Mouse (Mus musculus): ENCODE measurements around the gene Gpr149. TPM values are rescaled to one million over a fixed set of nuclear protein-coding genes. Genes with fewer than 3 reads are reported as not detected.

Gene Gpr149
- total RNA-seq (2015; ENCODE audit: low replicate concordance) (not detected in 2 replicates), total RNA-seq (2017; ENCODE audit: low replicate concordance) (not detected in 2 replicates)

- ATAC-seq (replicated peaks; ENCODE audit: low FRiP score, poor library complexity, severe bottlenecking): no peak
These were observed at the start of gene Gpr149 for GRCm38 (mm10) chr3:62604973-62605372. Gpr149 (minus strand) TSS chr3:62605140.

- no peak for ATAC-seq (replicated peaks; ENCODE audit: low FRiP score, poor library complexity, severe bottlenecking)
These were observed 45.6 kb upstream of the Gpr149 start for GRCm38 (mm10) chr3:62650551-62650950.

DNA sequence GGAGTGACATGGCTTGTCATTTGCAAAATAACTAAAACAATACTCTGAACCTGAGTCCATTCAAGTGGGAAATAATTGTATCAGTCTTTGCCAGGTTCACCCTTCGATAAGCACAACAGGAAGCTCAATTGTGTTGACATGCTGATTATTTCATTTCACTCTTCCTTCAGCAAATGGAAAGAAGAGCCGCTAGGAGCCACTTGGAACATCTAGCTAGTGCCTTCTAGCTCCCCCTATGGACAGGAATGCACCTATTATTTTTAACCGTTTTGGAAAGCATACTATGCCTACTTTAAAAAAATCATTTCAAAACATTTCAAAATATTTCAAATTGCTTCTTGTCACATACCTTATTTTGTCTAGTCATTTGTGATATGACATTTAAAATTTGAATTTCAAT is 5.9 kb upstream of the Gpr149 start:
- no peak for ATAC-seq (replicated peaks; ENCODE audit: low FRiP score, poor library complexity, severe bottlenecking)

DNA sequence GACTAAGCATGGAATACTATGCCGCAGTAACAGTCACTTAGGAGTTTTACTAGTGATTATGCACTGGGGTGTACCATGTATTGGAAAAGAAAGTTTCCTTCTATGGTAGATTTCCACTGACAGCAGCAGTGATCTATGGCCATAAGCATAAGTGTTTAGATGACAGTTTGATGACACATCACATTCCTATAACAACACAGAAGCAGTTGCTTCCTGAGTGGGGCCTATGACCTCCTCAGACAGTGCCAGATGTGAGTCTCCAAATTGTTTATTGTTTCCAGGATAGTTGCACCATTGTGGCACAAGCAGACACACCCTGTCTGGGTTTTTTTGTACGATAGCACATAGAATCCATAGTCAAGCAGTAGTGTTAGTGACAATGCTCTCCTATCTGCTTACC is 991 bp upstream of the Gpr149 start:
- no peak for ATAC-seq (replicated peaks; ENCODE audit: low FRiP score, poor library complexity, severe bottlenecking)

DNA sequence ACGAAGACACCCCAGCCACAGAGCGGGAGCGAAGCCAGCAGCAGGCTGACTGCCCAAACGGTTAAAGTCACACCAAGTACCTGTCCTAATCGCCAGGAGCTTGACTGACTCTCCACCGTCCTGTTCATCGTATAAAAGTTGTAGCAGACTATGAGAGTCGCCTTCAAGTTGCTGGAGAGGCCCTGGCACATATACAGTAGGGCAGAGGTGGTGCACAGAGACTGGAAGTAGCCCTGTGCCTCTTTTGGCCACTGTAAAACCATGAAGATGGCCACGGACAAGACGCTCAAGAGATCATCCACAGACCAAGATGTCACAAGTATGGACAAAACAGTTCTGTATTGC is 921 bp downstream of the Gpr149 start:
- no peak for ATAC-seq (replicated peaks; ENCODE audit: low FRiP score, poor library complexity, severe bottlenecking)

DNA sequence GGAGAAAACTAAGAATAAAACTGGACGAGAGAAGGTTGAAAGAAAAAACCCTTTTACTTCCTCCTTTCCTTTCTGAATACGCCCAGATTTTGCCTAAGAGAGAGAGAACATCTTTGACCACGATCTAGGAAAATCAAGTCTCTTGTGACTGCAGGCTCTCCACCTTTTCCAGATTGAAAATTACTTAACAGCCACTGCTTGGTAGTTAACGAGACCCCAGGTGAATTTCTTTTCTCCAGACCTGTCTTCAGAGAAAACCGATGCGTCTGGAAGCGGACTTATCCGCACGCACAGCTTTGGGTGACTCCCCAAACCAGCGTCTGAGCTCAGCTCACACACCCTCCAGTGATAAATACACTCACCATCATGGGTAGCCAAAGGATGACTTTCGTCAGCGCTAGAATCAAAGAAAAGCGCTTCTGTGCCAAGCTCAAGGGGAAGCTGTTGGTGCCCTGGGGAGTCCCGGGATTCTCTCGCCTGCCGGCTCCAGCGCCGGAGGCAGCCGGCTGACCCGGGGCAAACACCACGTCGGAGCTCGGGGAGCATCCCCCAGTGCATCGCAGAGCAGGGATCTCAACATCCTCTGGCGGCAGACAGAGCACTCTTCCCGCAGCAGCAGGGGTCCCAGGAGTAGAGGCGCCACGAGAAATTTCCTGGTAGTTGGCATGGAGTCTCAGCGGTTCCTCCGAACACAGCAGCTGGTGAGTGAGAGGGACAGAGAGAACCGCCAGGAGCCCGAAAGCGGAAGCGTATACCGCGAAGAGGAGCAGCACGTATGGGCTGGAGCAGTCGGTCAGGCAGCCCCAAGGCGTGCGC is 1.5 kb downstream of the Gpr149 start:
- no peak for ATAC-seq (replicated peaks; ENCODE audit: low FRiP score, poor library complexity, severe bottlenecking)

DNA sequence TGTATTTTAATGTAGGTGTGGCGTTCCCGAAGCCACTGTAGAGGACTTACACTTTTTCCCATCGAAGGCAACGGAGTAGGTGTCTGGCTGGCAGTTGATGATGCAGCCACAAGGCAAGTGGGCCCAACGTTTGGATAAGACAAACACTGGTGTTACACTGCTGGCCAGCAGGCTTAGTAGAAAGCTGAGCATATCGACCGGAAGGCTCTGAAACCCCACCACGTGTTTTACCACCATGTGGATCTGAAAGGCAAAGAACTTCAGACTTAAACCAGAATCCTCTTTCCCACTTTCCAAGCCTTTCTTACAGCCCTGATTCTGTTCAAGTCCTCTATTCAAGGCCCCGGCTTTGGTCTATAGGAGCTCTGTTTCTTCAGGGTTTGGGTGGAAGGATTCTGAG is 2.5 kb downstream of the Gpr149 start:
- no peak for ATAC-seq (replicated peaks; ENCODE audit: low FRiP score, poor library complexity, severe bottlenecking)

GRCm38 (mm10) chr3:62594842-62595241 is 10.1 kb downstream of the Gpr149 start:
- no peak for ATAC-seq (replicated peaks; ENCODE audit: low FRiP score, poor library complexity, severe bottlenecking)

DNA sequence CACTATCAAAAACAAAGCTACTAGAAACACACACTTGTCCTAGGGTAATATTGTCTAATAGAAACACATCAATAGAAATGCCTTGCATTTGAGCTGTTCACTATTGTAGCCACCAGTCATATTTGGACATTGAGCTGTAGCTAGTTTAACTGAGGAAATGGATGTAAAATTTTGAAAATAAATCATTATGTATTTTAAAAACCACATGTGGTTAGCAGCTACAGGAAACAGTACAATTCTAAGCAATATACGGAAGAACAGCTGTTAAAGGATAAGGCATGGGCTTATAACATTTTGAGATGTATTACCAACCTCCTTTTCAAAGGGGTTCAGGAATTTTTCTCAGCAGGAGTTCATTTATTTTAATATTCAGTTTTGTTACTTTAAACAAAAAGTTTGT is 19.9 kb downstream of the Gpr149 start:
- no peak for ATAC-seq (replicated peaks; ENCODE audit: low FRiP score, poor library complexity, severe bottlenecking)

DNA sequence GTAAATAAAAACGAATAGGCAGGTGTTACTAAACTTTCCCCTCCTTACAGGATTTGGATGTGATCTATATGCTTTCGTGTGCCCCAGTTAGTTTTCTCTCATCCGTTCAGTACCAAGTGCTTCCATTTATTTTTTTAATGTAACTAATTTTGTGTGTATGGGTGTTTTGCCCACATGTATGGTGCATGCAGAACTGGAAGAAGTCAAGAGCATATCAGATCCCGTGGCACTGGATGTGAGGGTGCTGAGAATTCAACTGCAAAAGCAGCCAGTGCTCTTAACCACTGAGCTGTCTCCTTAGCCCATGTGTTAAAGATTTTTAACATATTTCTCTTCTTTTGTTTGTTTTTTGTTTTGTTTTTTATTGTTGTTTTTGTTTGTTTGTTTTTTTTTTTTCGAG is 77.3 kb downstream of the Gpr149 start:
- no peak for ATAC-seq (replicated peaks; ENCODE audit: low FRiP score, poor library complexity, severe bottlenecking)

DNA sequence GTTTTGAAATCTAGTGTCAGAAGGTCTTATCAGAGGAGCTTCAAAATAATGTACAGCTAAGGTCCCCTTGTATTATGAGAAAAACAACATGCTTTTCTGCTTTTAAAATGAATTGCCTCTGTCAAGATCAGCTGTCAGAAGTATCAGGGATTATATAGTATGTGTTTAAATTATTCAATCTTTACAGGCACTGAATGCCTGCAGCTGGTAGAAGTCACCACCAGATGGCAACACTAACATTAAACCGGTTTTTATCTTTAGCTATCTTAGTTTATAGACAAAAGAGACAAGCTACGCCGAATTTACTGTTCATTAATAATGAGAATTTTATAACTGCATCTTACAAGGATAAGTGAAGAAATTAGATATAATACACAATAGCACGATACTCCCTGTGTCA is 77.8 kb downstream of the Gpr149 start:
- no peak for ATAC-seq (replicated peaks; ENCODE audit: low FRiP score, poor library complexity, severe bottlenecking)

DNA sequence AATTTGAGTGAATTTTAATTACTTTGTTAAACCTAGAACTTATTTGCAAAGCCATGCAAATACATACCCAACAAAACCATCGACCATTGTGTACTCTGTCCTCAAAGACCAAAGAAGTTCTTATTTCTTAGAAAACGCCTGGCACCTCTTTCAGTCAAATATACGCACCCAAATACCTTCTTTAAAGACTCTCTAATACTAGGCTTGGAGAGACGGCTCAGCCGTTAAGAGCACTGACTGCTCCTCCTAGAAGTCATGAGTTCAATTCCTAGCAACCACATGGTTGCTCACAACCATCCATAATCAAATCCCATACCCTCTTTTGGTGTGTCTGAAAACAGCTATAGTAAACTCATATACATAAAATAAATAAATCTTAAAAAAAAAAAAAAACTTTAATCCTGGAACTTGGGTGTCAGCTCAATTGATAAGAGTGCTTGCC is 97.7 kb downstream of the Gpr149 start:
- no peak for ATAC-seq (replicated peaks; ENCODE audit: low FRiP score, poor library complexity, severe bottlenecking)

GRCm38 (mm10) chr3:62506488-62507205 is 98.3 kb downstream of the Gpr149 start, which contains the start of gene Dhx36:
Dhx36 (minus strand) TSS chr3:62507004.
- ATAC-seq (replicated peaks; ENCODE audit: low FRiP score, poor library complexity, severe bottlenecking): peak; percentile 100

- ATAC-seq (replicated peaks; ENCODE audit: low FRiP score, poor library complexity, severe bottlenecking): no peak
These were observed 99.6 kb downstream of the Gpr149 start for GRCm38 (mm10) chr3:62505166-62505900.

GRCm38 (mm10) chr3:62499327-62499726 is 105.6 kb downstream of the Gpr149 start:
- no peak for ATAC-seq (replicated peaks; ENCODE audit: low FRiP score, poor library complexity, severe bottlenecking)

GRCm38 (mm10) chr3:62492568-62492967 is 112.4 kb downstream of the Gpr149 start:
- ATAC-seq (replicated peaks; ENCODE audit: low FRiP score, poor library complexity, severe bottlenecking): no peak

- no peak for ATAC-seq (replicated peaks; ENCODE audit: low FRiP score, poor library complexity, severe bottlenecking)
These were observed 120.6 kb downstream of the Gpr149 start for GRCm38 (mm10) chr3:62484340-62484739.
